Mouse (Mus musculus) G1E (cell line): ENCODE measurements around the gene Atp10b. TPM values are rescaled to one million over a fixed set of nuclear protein-coding genes. Genes with fewer than 3 reads are reported as not detected.

Experiments
- ATAC-seq: 2 replicates; pipeline ENCODE4 v1.8.0; 2016; ENCODE audit warnings: mild to moderate bottlenecking; ENCODE audit not compliant: insufficient number of reproducible peaks, poor library complexity, low FRiP score, severe bottlenecking; ENCODE audit errors: extremely low read depth
- DNase-seq: peaks from one replicate; pipeline ENCODE4 v3.0.0; 2012; ENCODE audit warnings: low spot score
- H3K27me3 ChIP-seq: 2 replicates; pipeline ENCODE4 v1.6.1; 2012; ENCODE audit warnings: mild to moderate bottlenecking, low read length, inconsistent platforms; ENCODE audit not compliant: insufficient read depth
- H3K36me3 ChIP-seq: replicated peaks from 2 replicates; pipeline ENCODE3; 2012; ENCODE audit warnings: mild to moderate bottlenecking, inconsistent platforms
- H3K4me1 ChIP-seq: 2 replicates; pipeline ENCODE4 v1.6.1; 2012; ENCODE audit warnings: low read depth, low read length, inconsistent platforms, mixed read lengths; ENCODE audit not compliant: insufficient read depth
- H3K4me3 ChIP-seq: 2 replicates; pipeline ENCODE4 v1.5.1; 2012; ENCODE audit warnings: low read depth, mild to moderate bottlenecking, inconsistent platforms, low read length, moderate library complexity, mixed read lengths
- H3K9me3 ChIP-seq: replicated peaks from 2 replicates; pipeline ENCODE4 v1.6.1; 2012; ENCODE audit warnings: inconsistent platforms
- CTCF ChIP-seq: IDR thresholded peaks from 2 replicates; pipeline ENCODE4 v1.5.1; 2012; ENCODE audit warnings: low read depth, low read length, inconsistent platforms, mixed read lengths
- GATA1 ChIP-seq: IDR thresholded peaks from 2 replicates; pipeline ENCODE4 v1.6.1; 2012; ENCODE audit warnings: borderline replicate concordance, low read length, inconsistent platforms, mixed read lengths
- GATA2 ChIP-seq: IDR thresholded peaks from 2 replicates; pipeline ENCODE4 v1.6.1; 2012; ENCODE audit warnings: low read depth, low read length, inconsistent platforms, borderline replicate concordance
- POLR2AphosphoS5 ChIP-seq: IDR thresholded peaks from 2 replicates; pipeline ENCODE4 v1.6.1; 2012; ENCODE audit warnings: low read depth, low read length, inconsistent platforms; ENCODE audit not compliant: insufficient replicate concordance
- TAL1 ChIP-seq: conservative IDR thresholded peaks from 2 replicates; pipeline ENCODE4 v1.6.1; 2012; ENCODE audit warnings: low read depth, low read length, inconsistent platforms, mixed read lengths
- polyA plus RNA-seq: library from polyadenylated mRNA; stranded (reverse); fragments of >175 nt; gene quantifications from 2 replicates; pipeline ENCODE4 v1.2.3, GENCODE M21; 2012
- total RNA-seq, 2 experiments: library from RNA; stranded (forward) in 1 of 2; stranded (reverse) in 1 of 2; fragments of 200-1000 nt in 1 of 2; fragments of >200 nt in 1 of 2; fragmentation: Nextera tagmentation in 1 of 2; gene quantifications; 2 replicates each; pipeline ENCODE4 v1.2.3; 2014 to 2017

Gene Atp10b
- total and polyA plus RNA-seq, 3 experiments = 0.16 TPM; not detected in 2

GRCm38 (mm10) chr11:43198811-43199210, 49.1 kb downstream of the Atp10b start:
- Histone ChIP-seq H3K4me3 (no peak overlapping the region), H3K9me3 (no peaks in the 10 kb centered on the region), H3K4me1 (no peaks in the 10 kb centered on the region), H3K27me3 (no peaks in the 10 kb centered on the region), H3K36me3 (no peaks in the 10 kb centered on the region)
- ATAC-seq (no peak), DNase-seq (no peak)
- TF ChIP-seq GATA2 = no peak
- TF ChIP-seq TAL1 = no peak
- no peak for TF ChIP-seq GATA1
- no peak for TF ChIP-seq POLR2AphosphoS5
- no peak for TF ChIP-seq CTCF

- H3K9me3 ChIP-seq = no peaks in the 10 kb centered on the region
- no peaks in the 10 kb centered on the region for H3K36me3 ChIP-seq
- H3K4me3 ChIP-seq = no peak overlapping the region
- TF ChIP-seq POLR2AphosphoS5 (no peak), GATA2 (no peak), CTCF (no peak), TAL1 (no peak), GATA1 (no peak)
- H3K4me1 ChIP-seq = no peaks in the 10 kb centered on the region
- no peak for DNase-seq
- no peaks in the 10 kb centered on the region for H3K27me3 ChIP-seq
- ATAC-seq = no peak
These were observed 49.7 kb downstream of the Atp10b start for GRCm38 (mm10) chr11:43199358-43199757.

- Histone ChIP-seq H3K4me3 (no peak overlapping the region), H3K9me3 (no peaks in the 10 kb centered on the region), H3K36me3 (no peaks in the 10 kb centered on the region), H3K4me1 (no peaks in the 10 kb centered on the region), H3K27me3 (no peaks in the 10 kb centered on the region)
- DNase-seq (no peak), ATAC-seq (no peak)
- TF ChIP-seq CTCF (no peak), GATA2 (no peak), GATA1 (no peak), TAL1 (no peak), POLR2AphosphoS5 (no peak)
These were observed 50.4 kb downstream of the Atp10b start for GRCm38 (mm10) chr11:43200089-43200488.

- Histone ChIP-seq H3K36me3 (no peaks in the 10 kb centered on the region), H3K4me1 (no peaks in the 10 kb centered on the region), H3K9me3 (no peaks in the 10 kb centered on the region), H3K27me3 (no peaks in the 10 kb centered on the region), H3K4me3 (no peak overlapping the region)
- no peak for ATAC-seq
- no peak for DNase-seq
- TF ChIP-seq GATA2 (no peak), CTCF (no peak), POLR2AphosphoS5 (no peak), TAL1 (no peak), GATA1 (no peak)
These were observed 53.9 kb downstream of the Atp10b start for GRCm38 (mm10) chr11:43203580-43203979.

GRCm38 (mm10) chr11:43213134-43213533, 63.5 kb downstream of the Atp10b start:
- H3K4me3 ChIP-seq = no peak overlapping the region
- TF ChIP-seq GATA2 = no peak
- no peak for TF ChIP-seq GATA1
- TF ChIP-seq POLR2AphosphoS5 = no peak
- no peak for TF ChIP-seq TAL1
- no peaks in the 10 kb centered on the region for H3K36me3 ChIP-seq
- H3K4me1 ChIP-seq = no peaks in the 10 kb centered on the region
- no peak for ATAC-seq
- peaks cover 18% of the 10 kb centered on the region for H3K9me3 ChIP-seq
- H3K27me3 ChIP-seq = no peaks in the 10 kb centered on the region
- no peak for DNase-seq

- TF ChIP-seq POLR2AphosphoS5 = no peak
- no peak for TF ChIP-seq TAL1
- TF ChIP-seq GATA2 = no peak
- TF ChIP-seq GATA1 = no peak
- TF ChIP-seq CTCF = no peak
- DNase-seq (no peak), ATAC-seq (no peak)
- H3K27me3 ChIP-seq = no peaks in the 10 kb centered on the region
- H3K4me3 ChIP-seq = no peak overlapping the region
- H3K9me3 ChIP-seq = peaks cover 18% of the 10 kb centered on the region
- H3K36me3 ChIP-seq = no peaks in the 10 kb centered on the region
- no peaks in the 10 kb centered on the region for H3K4me1 ChIP-seq
These were observed 64.1 kb downstream of the Atp10b start for GRCm38 (mm10) chr11:43213740-43214139.

- TF ChIP-seq TAL1 (no peak), POLR2AphosphoS5 (no peak), GATA2 (no peak), GATA1 (no peak), CTCF (no peak)
- Histone ChIP-seq H3K27me3 (no peaks in the 10 kb centered on the region), H3K36me3 (no peaks in the 10 kb centered on the region), H3K9me3 (peaks cover 18% of the 10 kb centered on the region), H3K4me3 (no peak overlapping the region), H3K4me1 (no peaks in the 10 kb centered on the region)
- no peak for ATAC-seq
- no peak for DNase-seq
These were observed 67.3 kb downstream of the Atp10b start for GRCm38 (mm10) chr11:43217021-43217420.
